Mouse (Mus musculus) megakaryocyte, embryonic 14.5 days (primary cell): ENCODE results near the gene Loxl3. TPM values are rescaled to one million over a fixed set of nuclear protein-coding genes. Genes with fewer than 3 reads are reported as not detected.

Experiments used
- H3K27me3 ChIP-seq: replicated peaks from 2 replicates; pipeline ENCODE3; 2012; ENCODE audit warnings: inconsistent platforms
- H3K36me3 ChIP-seq: replicated peaks from 2 replicates; pipeline ENCODE3; 2012; ENCODE audit warnings: low read length, inconsistent platforms, mixed read lengths
- H3K4me1 ChIP-seq: 2 replicates; pipeline ENCODE4 v1.6.1; 2012; ENCODE audit warnings: inconsistent platforms
- H3K4me3 ChIP-seq: replicated peaks from 2 replicates; pipeline ENCODE3; 2012; ENCODE audit warnings: moderate library complexity, mild to moderate bottlenecking, inconsistent platforms
- H3K9me3 ChIP-seq: 2 replicates; pipeline ENCODE4 v1.6.1; 2012; ENCODE audit warnings: inconsistent platforms
- FLI1 ChIP-seq: IDR thresholded peaks from 2 replicates; pipeline ENCODE4 v1.6.1; 2012; ENCODE audit warnings: low read length, inconsistent platforms, mixed read lengths
- GATA1 ChIP-seq: IDR thresholded peaks from 3 replicates; pipeline ENCODE4 v1.6.1; 2012; ENCODE audit warnings: mixed read lengths, low read length, inconsistent platforms, borderline replicate concordance
- polyA plus RNA-seq: library from polyadenylated mRNA; stranded (reverse); fragments of >175 nt; gene quantifications from 2 replicates; pipeline ENCODE4 v1.2.3, GENCODE M21; 2012; ENCODE audit warnings: low replicate concordance; ENCODE audit not compliant: insufficient read depth

Loxl3 gene
- polyA plus RNA-seq, 1 experiment: 4.2 TPM

GRCm38 (mm10) chr6:83080210-83080609 is 46.2 kb downstream of the Loxl3 start:
- peaks cover 28% of the 10 kb centered on the region for H3K4me1 ChIP-seq
- peaks cover 34% of the 10 kb centered on the region for H3K27me3 ChIP-seq
- no peak overlapping the region for H3K4me3 ChIP-seq
- no peaks in the 10 kb centered on the region for H3K9me3 ChIP-seq
- H3K36me3 ChIP-seq: peaks cover 32% of the 10 kb centered on the region
- TF ChIP-seq GATA1 (no peak), FLI1 (no peak)

DNA sequence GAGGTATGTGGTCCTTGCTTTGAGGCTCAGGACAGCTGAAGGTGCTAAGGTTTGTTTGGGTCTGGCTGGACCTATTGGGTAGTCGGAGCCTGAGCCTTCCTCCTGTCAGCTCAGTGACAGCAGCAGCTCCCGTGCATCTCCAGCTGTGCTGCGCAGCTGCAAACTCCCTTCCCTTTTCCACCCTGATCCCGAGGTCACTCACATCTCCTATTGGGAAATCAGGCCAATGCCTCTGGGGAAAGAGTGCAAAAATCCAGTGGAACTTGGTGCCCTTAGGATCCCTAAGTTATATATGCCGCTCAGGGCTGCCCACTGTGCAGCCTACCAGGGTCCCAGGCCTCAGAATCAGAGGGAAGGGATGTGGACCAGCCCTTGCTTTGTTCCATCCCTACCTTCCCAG is 49.5 kb downstream of the Loxl3 start:
- Histone ChIP-seq H3K4me1 (peaks cover 45% of the 10 kb centered on the region), H3K9me3 (no peaks in the 10 kb centered on the region), H3K36me3 (peaks cover 32% of the 10 kb centered on the region), H3K27me3 (peaks cover 56% of the 10 kb centered on the region), H3K4me3 (no peak overlapping the region)
- TF ChIP-seq FLI1: no peak
- no peak for TF ChIP-seq GATA1

- Histone ChIP-seq H3K4me1 (peaks cover 37% of the 10 kb centered on the region), H3K4me3 (no peak overlapping the region), H3K9me3 (no peaks in the 10 kb centered on the region), H3K27me3 (peaks cover 62% of the 10 kb centered on the region), H3K36me3 (peaks cover 32% of the 10 kb centered on the region)
- TF ChIP-seq GATA1 (no peak), FLI1 (no peak)
Observed at GRCm38 (mm10) chr6:83084477-83084876, 50.5 kb downstream of the Loxl3 start.

DNA sequence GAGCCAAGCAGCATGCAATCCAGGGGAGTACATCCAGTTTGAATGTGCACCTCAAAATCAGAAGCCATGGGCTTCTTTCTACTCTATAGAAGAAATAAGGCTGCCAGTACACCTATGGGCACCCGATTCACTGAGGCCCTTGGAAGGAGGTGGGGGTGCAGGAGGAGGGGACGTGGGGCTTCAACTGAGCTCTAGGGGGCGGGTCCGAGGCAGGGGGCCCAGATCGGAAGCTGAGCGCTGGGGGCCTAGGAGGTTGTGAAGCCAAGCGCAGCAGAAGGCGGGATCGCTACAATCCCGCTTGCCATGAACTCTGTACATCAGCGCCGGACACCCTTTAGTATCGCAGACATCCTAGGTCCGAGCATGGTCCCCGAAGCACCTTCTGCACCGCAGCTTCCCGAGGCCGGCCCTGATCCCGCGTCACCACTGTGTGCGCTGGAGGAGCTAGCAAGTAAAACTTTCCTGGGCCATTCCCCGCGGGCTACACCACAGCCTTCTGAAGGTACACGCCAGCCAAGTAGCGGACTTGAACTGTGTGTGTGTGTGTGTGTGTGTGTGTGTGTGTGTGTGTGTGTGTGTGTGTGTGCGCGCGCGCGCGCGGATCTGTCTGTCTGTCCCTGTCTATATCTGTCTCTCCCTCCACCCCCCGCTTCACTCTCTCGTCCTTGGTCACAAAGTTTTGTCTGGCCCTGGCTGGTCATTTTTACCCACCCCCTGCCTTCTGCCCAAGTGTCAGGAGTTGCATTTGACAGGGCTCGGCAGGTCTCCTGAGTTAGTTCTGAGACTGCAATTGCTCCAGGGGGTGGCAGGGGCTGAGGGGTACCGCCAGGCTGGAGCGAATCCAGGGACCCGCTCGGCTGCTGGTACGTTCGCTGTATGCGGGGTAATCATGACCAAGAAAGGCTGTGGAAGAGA is 52.4 kb downstream of the Loxl3 start, which contains the start of gene Lbx2:
Gene Lbx2 (plus strand): TSS at position 247 of the 915 bp plus-strand sequence.
- peaks cover 31% of the 10 kb centered on the region for H3K4me1 ChIP-seq
- H3K4me3 ChIP-seq: peak within 1 kb of the TSS; percentile 89
- H3K27me3 ChIP-seq: peaks cover 78% of the 10 kb centered on the region
- no peaks in the 10 kb centered on the region for H3K9me3 ChIP-seq
- no peak for TF ChIP-seq GATA1
- no peak for TF ChIP-seq FLI1
- peaks cover 13% of the 10 kb centered on the region for H3K36me3 ChIP-seq

DNA sequence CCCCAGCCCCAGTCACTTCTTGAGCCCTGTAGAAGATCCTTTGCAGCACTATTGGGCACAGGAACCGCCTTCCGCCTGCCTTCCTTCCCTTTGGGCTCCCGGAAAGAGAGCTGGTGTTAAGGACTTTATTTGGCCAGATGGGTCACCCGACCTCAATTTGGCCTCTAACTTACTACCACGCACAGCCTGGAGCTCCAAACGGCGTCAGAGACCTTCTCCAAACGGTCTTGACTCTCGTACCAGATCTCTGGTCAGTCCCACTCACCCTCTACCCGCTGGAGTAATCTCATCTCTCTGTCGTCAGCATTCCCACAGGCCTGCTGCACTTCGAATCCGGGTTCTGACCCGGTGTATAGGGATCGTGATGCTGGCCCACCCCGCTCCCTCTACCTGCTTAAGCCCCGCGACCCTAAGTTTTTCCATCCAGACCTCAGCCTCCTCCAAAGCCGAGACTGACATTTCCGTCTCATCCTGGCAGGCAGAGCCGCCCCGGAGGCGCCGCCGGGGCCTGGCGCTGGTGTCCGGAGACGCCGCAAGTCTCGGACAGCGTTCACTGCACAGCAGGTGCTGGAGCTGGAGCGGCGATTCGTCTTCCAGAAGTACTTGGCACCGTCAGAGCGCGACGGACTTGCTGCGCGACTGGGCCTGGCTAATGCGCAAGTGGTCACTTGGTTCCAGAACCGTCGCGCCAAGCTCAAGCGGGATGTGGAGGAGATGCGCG is 53.4 kb downstream of the Loxl3 start:
- H3K4me3 ChIP-seq: peak overlapping the region; percentile 89
- peaks cover 32% of the 10 kb centered on the region for H3K4me1 ChIP-seq
- H3K9me3 ChIP-seq: no peaks in the 10 kb centered on the region
- TF ChIP-seq GATA1: no peak
- TF ChIP-seq FLI1: no peak
- H3K27me3 ChIP-seq: peaks cover 78% of the 10 kb centered on the region
- H3K36me3 ChIP-seq: peaks cover 6% of the 10 kb centered on the region

DNA sequence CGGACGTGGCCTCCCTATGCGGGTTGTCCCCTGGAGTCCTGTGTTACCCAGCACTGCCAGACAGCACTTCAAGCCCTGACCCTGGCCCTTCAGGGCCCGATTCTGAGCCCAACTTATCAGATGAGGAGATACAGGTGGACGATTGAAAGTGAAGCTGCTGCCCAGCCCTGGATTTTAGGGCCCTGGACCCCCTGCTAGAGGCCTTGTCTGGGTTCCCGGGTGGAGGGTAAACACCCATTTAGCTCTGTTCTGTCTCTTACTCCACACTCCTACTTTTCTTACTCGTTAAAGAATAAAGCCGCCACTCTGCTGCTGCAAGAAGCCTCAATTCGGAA is 53.9 kb downstream of the Loxl3 start:
- Histone ChIP-seq H3K9me3 (no peaks in the 10 kb centered on the region), H3K27me3 (peaks cover 79% of the 10 kb centered on the region), H3K4me1 (peaks cover 38% of the 10 kb centered on the region), H3K36me3 (peaks cover under 1% of the 10 kb centered on the region), H3K4me3 (peak overlapping the region; percentile 89)
- no peak for TF ChIP-seq GATA1
- no peak for TF ChIP-seq FLI1

DNA sequence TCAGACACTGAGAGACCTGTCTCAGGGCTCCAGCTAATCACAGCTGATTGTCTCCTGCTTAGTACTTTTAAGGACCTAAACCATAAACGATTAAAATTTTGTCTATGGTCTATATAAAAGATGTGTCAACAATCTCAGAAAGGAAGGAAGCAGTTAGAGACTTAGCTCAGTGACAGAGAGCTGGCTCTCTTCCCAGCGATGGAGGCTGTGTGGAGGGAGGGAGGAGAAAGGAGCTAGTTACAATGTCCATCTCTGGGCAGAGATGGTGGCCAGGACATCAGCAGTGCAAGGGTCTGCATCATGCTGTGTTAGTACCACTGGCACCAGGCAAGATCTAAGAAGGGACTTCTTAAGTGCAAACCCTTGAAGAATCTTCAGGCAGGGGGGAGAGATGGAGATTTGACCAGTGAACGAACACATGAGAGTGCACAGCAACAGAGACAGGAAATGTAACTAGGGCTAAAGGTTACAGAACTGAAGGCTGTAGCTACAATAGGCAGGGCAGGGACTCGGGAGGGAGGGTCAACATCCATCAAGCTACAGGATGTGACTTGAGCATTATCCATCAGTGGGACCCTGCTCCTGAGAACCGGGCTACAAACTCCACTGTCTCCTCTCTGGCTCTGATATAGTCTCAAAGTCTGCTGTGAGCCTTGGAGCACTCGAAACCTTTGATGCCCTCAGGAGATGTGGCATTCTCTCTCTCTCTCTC is 58.6 kb downstream of the Loxl3 start:
- TF ChIP-seq GATA1 (no peak), FLI1 (no peak)
- H3K36me3 ChIP-seq: no peaks in the 10 kb centered on the region
- peaks cover 7% of the 10 kb centered on the region for H3K9me3 ChIP-seq
- peak overlapping the region; percentile 29 for H3K4me3 ChIP-seq
- peaks cover 29% of the 10 kb centered on the region for H3K4me1 ChIP-seq
- H3K27me3 ChIP-seq: peaks cover 49% of the 10 kb centered on the region

DNA sequence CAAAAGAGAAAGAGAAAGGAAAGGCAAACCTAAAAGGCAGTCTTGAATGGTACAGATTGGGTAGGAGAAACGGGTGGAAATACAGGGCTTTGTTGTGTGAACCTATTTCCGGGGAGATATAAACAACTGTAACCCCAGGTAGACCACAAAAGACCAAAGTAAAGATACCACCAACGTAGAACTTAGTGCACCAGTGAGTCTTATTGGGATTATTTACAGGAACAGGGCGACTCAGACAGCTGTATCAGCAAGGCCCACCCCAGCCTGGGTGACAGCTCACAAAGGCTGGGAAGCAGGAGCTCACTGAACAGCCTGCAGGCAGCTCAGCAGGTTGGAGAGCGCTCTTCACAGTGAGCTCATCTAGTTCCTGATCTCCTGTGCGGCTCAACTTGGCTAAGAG is 62.0 kb downstream of the Loxl3 start:
- H3K4me3 ChIP-seq: peak overlapping the region; percentile 1
- TF ChIP-seq FLI1: no peak
- no peak for TF ChIP-seq GATA1
- H3K27me3 ChIP-seq: peaks cover 21% of the 10 kb centered on the region
- no peaks in the 10 kb centered on the region for H3K36me3 ChIP-seq
- peaks cover 7% of the 10 kb centered on the region for H3K9me3 ChIP-seq
- H3K4me1 ChIP-seq: peaks cover 28% of the 10 kb centered on the region

DNA sequence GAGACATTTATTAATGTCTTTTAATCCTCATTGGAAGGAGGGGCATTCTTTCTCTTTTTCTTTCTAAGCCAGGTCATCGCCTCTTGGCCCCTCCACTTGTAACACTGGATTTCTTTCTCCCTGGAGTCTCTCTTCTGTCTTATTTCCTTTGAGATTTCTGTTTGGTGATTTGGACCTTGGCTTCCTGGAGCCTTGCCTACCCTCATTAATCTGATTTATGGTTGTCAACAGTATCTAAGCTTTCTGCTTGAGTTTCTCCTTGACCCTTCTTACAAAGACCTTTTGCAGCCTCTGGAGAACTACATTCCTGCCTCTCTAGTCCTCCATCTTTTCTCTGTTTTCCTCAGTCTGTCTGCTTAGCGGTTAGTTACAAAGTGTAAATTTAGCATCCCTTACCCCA is 64.4 kb downstream of the Loxl3 start:
- peaks cover 42% of the 10 kb centered on the region for H3K4me1 ChIP-seq
- H3K27me3 ChIP-seq: peaks cover 14% of the 10 kb centered on the region
- no peak overlapping the region for H3K4me3 ChIP-seq
- H3K36me3 ChIP-seq: peaks cover 6% of the 10 kb centered on the region
- peaks cover 7% of the 10 kb centered on the region for H3K9me3 ChIP-seq
- TF ChIP-seq GATA1: no peak
- no peak for TF ChIP-seq FLI1
